Mouse (Mus musculus): Measurements from ENCODE around the gene Hcn3. TPM values are rescaled to one million over a fixed set of nuclear protein-coding genes. Genes with fewer than 3 reads are reported as not detected.
A peak's percentile ranks its signal among the peaks of the same experiment; 100 is the strongest.

Hcn3 gene
- total RNA-seq (2021), result 10 to 100 TPM; 13.0 to 24.5 TPM
- long read RNA-seq, experiment 1, full-length matches to known transcripts, result 5 of 7 reads
- long read RNA-seq, experiment 1, partial matches to known transcripts, result 2 of 7 reads
- long read RNA-seq, experiment 1, other reads (novel, unspliced or antisense), result 0 of 7 reads
- long read RNA-seq, experiment 2, full-length matches to known transcripts, result 5 of 11 reads
- long read RNA-seq, experiment 2, partial matches to known transcripts, result 1 of 11 reads
- long read RNA-seq, experiment 2, other reads (novel, unspliced or antisense), result 5 of 11 reads

GRCm38 (mm10) chr3:89159616-89160344 is at the start of gene Hcn3:
Gene Hcn3 (minus strand): TSS chr3:89160196.
- peak in 1 of 2 experiments; percentile 57 for DNase-seq (ENCODE audit: low spot score in 2 of 2)

GRCm38 (mm10) chr3:89209731-89210130 is 49.7 kb upstream of the Hcn3 start:
- DNase-seq (ENCODE audit: low spot score in 2 of 2), result no peak

- DNase-seq (ENCODE audit: low spot score in 2 of 2), result no peak
Measured at GRCm38 (mm10) chr3:89208736-89209135, 48.7 kb upstream of the Hcn3 start.

GRCm38 (mm10) chr3:89208075-89208657 is 48.2 kb upstream of the Hcn3 start:
- DNase-seq (ENCODE audit: low spot score in 2 of 2), result no peak

GRCm38 (mm10) chr3:89206695-89207094 is 46.7 kb upstream of the Hcn3 start:
- no peak for DNase-seq (ENCODE audit: low spot score in 2 of 2)

- DNase-seq (ENCODE audit: low spot score in 2 of 2), result no peak
Measured at GRCm38 (mm10) chr3:89206079-89206478, 46.1 kb upstream of the Hcn3 start.

- no peak for DNase-seq (ENCODE audit: low spot score in 2 of 2)
Measured at GRCm38 (mm10) chr3:89203142-89203514, 43.1 kb upstream of the Hcn3 start.

- DNase-seq (ENCODE audit: low spot score in 2 of 2), result peak; percentile 84 to 91
Measured at GRCm38 (mm10) chr3:89202253-89203141, 42.5 kb upstream of the Hcn3 start, which contains the start of gene Gba. Gene Gba (plus strand): TSS chr3:89202928.

- DNase-seq (ENCODE audit: low spot score in 2 of 2), result no peak
Measured at GRCm38 (mm10) chr3:89199839-89200238, 39.8 kb upstream of the Hcn3 start.

- peak; percentile 73 to 84 for DNase-seq (ENCODE audit: low spot score in 2 of 2)
Measured at GRCm38 (mm10) chr3:89195979-89196877, 36.2 kb upstream of the Hcn3 start.

- no peak for DNase-seq (ENCODE audit: low spot score in 2 of 2)
Measured at GRCm38 (mm10) chr3:89193853-89194252, 33.9 kb upstream of the Hcn3 start.

- no peak for DNase-seq (ENCODE audit: low spot score in 2 of 2)
Measured at GRCm38 (mm10) chr3:89193351-89193750, 33.4 kb upstream of the Hcn3 start.

GRCm38 (mm10) chr3:89190436-89190835 is 30.4 kb upstream of the Hcn3 start:
- DNase-seq (ENCODE audit: low spot score in 2 of 2), result no peak

- no peak for DNase-seq (ENCODE audit: low spot score in 2 of 2)
Measured at GRCm38 (mm10) chr3:89188478-89188875, 28.5 kb upstream of the Hcn3 start.

GRCm38 (mm10) chr3:89187690-89188477 is 27.9 kb upstream of the Hcn3 start:
- DNase-seq (ENCODE audit: low spot score in 2 of 2), result no peak

GRCm38 (mm10) chr3:89187197-89187596 is 27.2 kb upstream of the Hcn3 start:
- no peak for DNase-seq (ENCODE audit: low spot score in 2 of 2)

- DNase-seq (ENCODE audit: low spot score in 2 of 2), result peak; percentile 50 to 52
Measured at GRCm38 (mm10) chr3:89183959-89184315, 23.9 kb upstream of the Hcn3 start.

- peak; percentile 86 to 93 for DNase-seq (ENCODE audit: low spot score in 2 of 2)
Measured at GRCm38 (mm10) chr3:89183058-89183958, 23.3 kb upstream of the Hcn3 start, which contains the start of gene Fam189b. Gene Fam189b (plus strand): TSS chr3:89183143.

All from layer of hippocampus, postnatal 14 days (tissue).